Mouse (Mus musculus): ENCODE measurements around the gene Zfp410. TPM values are rescaled to one million over a fixed set of nuclear protein-coding genes. Genes with fewer than 3 reads are reported as not detected.
A peak's percentile ranks its signal among the peaks of the same experiment; 100 is the strongest.

Gene Zfp410
- polyA plus RNA-seq, 1 experiment: 23.5 TPM

- TF ChIP-seq CTCF (IDR thresholded peaks at IDR 0.05; ENCODE audit: control insufficient read depth, insufficient read depth, insufficient read length) (no peak), USF1 (IDR thresholded peaks at IDR 0.05; ENCODE audit: low read depth) (no peak), MYOD1 (IDR thresholded peaks at IDR 0.05; ENCODE audit: control insufficient read depth, insufficient read length, low read depth) (no peak), MAX (IDR thresholded peaks at IDR 0.05) (no peak), FOSL1 (IDR thresholded peaks at IDR 0.05; ENCODE audit: insufficient read depth, low read length, poor library complexity, severe bottlenecking) (no peak), MYOG (IDR thresholded peaks at IDR 0.05; ENCODE audit: control insufficient read depth, extremely low read depth, insufficient read length) (no peak), CEBPB (IDR thresholded peaks at IDR 0.05; ENCODE audit: low read depth) (no peak)
- Histone ChIP-seq H3K36me3 (ENCODE audit: control insufficient read depth, insufficient read depth) (no peaks in the 10 kb centered on the region), H3ac (ENCODE audit: control insufficient read depth, insufficient read length, low read depth) (no peak overlapping the region), H3K79me2 (ENCODE audit: control insufficient read depth, insufficient read depth) (no peaks in the 10 kb centered on the region), H3K4me3 (ENCODE audit: insufficient read depth, poor library complexity, severe bottlenecking) (no peak overlapping the region), H3K79me3 (ENCODE audit: low read depth) (no peaks in the 10 kb centered on the region), H3K27me3 (ENCODE audit: control insufficient read depth, insufficient read depth, insufficient read length) (no peaks in the 10 kb centered on the region)
Observed at GRCm38 (mm10) chr12:84276799-84277198, 39.9 kb upstream of the Zfp410 start.

GRCm38 (mm10) chr12:84277832-84278231 lies 38.8 kb upstream of the Zfp410 start:
- no peaks in the 10 kb centered on the region for H3K79me3 ChIP-seq (ENCODE audit: low read depth)
- no peaks in the 10 kb centered on the region for H3K79me2 ChIP-seq (ENCODE audit: control insufficient read depth, insufficient read depth)
- H3K36me3 ChIP-seq (ENCODE audit: control insufficient read depth, insufficient read depth): no peaks in the 10 kb centered on the region
- H3K27me3 ChIP-seq (ENCODE audit: control insufficient read depth, insufficient read depth, insufficient read length): no peaks in the 10 kb centered on the region
- H3ac ChIP-seq (ENCODE audit: control insufficient read depth, insufficient read length, low read depth): no peak overlapping the region
- H3K4me3 ChIP-seq (ENCODE audit: insufficient read depth, poor library complexity, severe bottlenecking): no peak overlapping the region
- TF ChIP-seq MYOD1 (IDR thresholded peaks at IDR 0.05; ENCODE audit: control insufficient read depth, insufficient read length, low read depth): no peak
- TF ChIP-seq FOSL1 (IDR thresholded peaks at IDR 0.05; ENCODE audit: insufficient read depth, low read length, poor library complexity, severe bottlenecking): no peak
- TF ChIP-seq USF1 (IDR thresholded peaks at IDR 0.05; ENCODE audit: low read depth): no peak
- no peak for TF ChIP-seq CEBPB (IDR thresholded peaks at IDR 0.05; ENCODE audit: low read depth)
- TF ChIP-seq CTCF (IDR thresholded peaks at IDR 0.05; ENCODE audit: control insufficient read depth, insufficient read depth, insufficient read length): no peak
- no peak for TF ChIP-seq MAX (IDR thresholded peaks at IDR 0.05)
- no peak for TF ChIP-seq MYOG (IDR thresholded peaks at IDR 0.05; ENCODE audit: control insufficient read depth, extremely low read depth, insufficient read length)

- no peaks in the 10 kb centered on the region for H3K27me3 ChIP-seq (ENCODE audit: control insufficient read depth, insufficient read depth, insufficient read length)
- no peak for TF ChIP-seq MYOG (IDR thresholded peaks at IDR 0.05; ENCODE audit: control insufficient read depth, extremely low read depth, insufficient read length)
- peak; percentile 71 for TF ChIP-seq MYOD1 (IDR thresholded peaks at IDR 0.05; ENCODE audit: control insufficient read depth, insufficient read length, low read depth)
Observed at GRCm38 (mm10) chr12:84278901-84279300, 37.8 kb upstream of the Zfp410 start.

GRCm38 (mm10) chr12:84284391-84284790 lies 32.3 kb upstream of the Zfp410 start:
- H3K36me3 ChIP-seq (ENCODE audit: control insufficient read depth, insufficient read depth): no peaks in the 10 kb centered on the region
- peaks cover 18% of the 10 kb centered on the region for H3K79me2 ChIP-seq (ENCODE audit: control insufficient read depth, insufficient read depth)
- no peak overlapping the region for H3ac ChIP-seq (ENCODE audit: control insufficient read depth, insufficient read length, low read depth)
- peak overlapping the region; percentile 59 for H3K4me3 ChIP-seq (ENCODE audit: insufficient read depth, poor library complexity, severe bottlenecking)
- H3K27me3 ChIP-seq (ENCODE audit: control insufficient read depth, insufficient read depth, insufficient read length): no peaks in the 10 kb centered on the region
- H3K79me3 ChIP-seq (ENCODE audit: low read depth): peaks cover 4% of the 10 kb centered on the region
- TF ChIP-seq MYOG (IDR thresholded peaks at IDR 0.05; ENCODE audit: control insufficient read depth, extremely low read depth, insufficient read length): no peak
- no peak for TF ChIP-seq MYOD1 (IDR thresholded peaks at IDR 0.05; ENCODE audit: control insufficient read depth, insufficient read length, low read depth)
- no peak for TF ChIP-seq USF1 (IDR thresholded peaks at IDR 0.05; ENCODE audit: low read depth)
- no peak for TF ChIP-seq CTCF (IDR thresholded peaks at IDR 0.05; ENCODE audit: control insufficient read depth, insufficient read depth, insufficient read length)
- no peak for TF ChIP-seq CEBPB (IDR thresholded peaks at IDR 0.05; ENCODE audit: low read depth)
- TF ChIP-seq FOSL1 (IDR thresholded peaks at IDR 0.05; ENCODE audit: insufficient read depth, low read length, poor library complexity, severe bottlenecking): no peak
- no peak for TF ChIP-seq MAX (IDR thresholded peaks at IDR 0.05)

More at GRCm38 (mm10) chr12:84278901-84279300, 37.8 kb upstream of the Zfp410 start:
- Histone ChIP-seq H3K36me3 (ENCODE audit: control insufficient read depth, insufficient read depth) (no peaks in the 10 kb centered on the region), H3ac (ENCODE audit: control insufficient read depth, insufficient read length, low read depth) (no peak overlapping the region), H3K4me3 (ENCODE audit: insufficient read depth, poor library complexity, severe bottlenecking) (no peak overlapping the region), H3K79me2 (ENCODE audit: control insufficient read depth, insufficient read depth) (no peaks in the 10 kb centered on the region), H3K79me3 (ENCODE audit: low read depth) (no peaks in the 10 kb centered on the region)

GRCm38 (mm10) chr12:84284885-84285592 lies 31.6 kb upstream of the Zfp410 start, which contains the start of gene Ptgr2:
Gene Ptgr2 (plus strand): TSS chr12:84285232.
- H3ac ChIP-seq (ENCODE audit: control insufficient read depth, insufficient read length, low read depth): peak within 1 kb of the TSS; percentile 69
- peak; percentile 77 for TF ChIP-seq MAX (IDR thresholded peaks at IDR 0.05)
- TF ChIP-seq CTCF (IDR thresholded peaks at IDR 0.05; ENCODE audit: control insufficient read depth, insufficient read depth, insufficient read length): no peak
- peaks cover under 1% of the 10 kb centered on the region for H3K36me3 ChIP-seq (ENCODE audit: control insufficient read depth, insufficient read depth)
- H3K4me3 ChIP-seq (ENCODE audit: insufficient read depth, poor library complexity, severe bottlenecking): peak within 1 kb of the TSS; percentile 59
- H3K79me3 ChIP-seq (ENCODE audit: low read depth): peaks cover 4% of the 10 kb centered on the region
- no peaks in the 10 kb centered on the region for H3K27me3 ChIP-seq (ENCODE audit: control insufficient read depth, insufficient read depth, insufficient read length)
- H3K79me2 ChIP-seq (ENCODE audit: control insufficient read depth, insufficient read depth): peaks cover 18% of the 10 kb centered on the region

GRCm38 (mm10) chr12:84285593-84285968 lies 31.1 kb upstream of the Zfp410 start:
- Histone ChIP-seq H3K27me3 (ENCODE audit: control insufficient read depth, insufficient read depth, insufficient read length) (no peaks in the 10 kb centered on the region), H3K79me2 (ENCODE audit: control insufficient read depth, insufficient read depth) (peaks cover 18% of the 10 kb centered on the region), H3K36me3 (ENCODE audit: control insufficient read depth, insufficient read depth) (peaks cover 5% of the 10 kb centered on the region), H3K79me3 (ENCODE audit: low read depth) (peaks cover 4% of the 10 kb centered on the region), H3K4me3 (ENCODE audit: insufficient read depth, poor library complexity, severe bottlenecking) (peak overlapping the region; percentile 59), H3ac (ENCODE audit: control insufficient read depth, insufficient read length, low read depth) (peak overlapping the region; percentile 57)
- TF ChIP-seq MYOD1 (IDR thresholded peaks at IDR 0.05; ENCODE audit: control insufficient read depth, insufficient read length, low read depth) (no peak), CTCF (IDR thresholded peaks at IDR 0.05; ENCODE audit: control insufficient read depth, insufficient read depth, insufficient read length) (no peak)

Data from C2C12 (cell line).